Mouse (Mus musculus): ENCODE measurements at regions not wholly inside any gene's neighbourhood (a gene's known extent, or its start where the extent isn't known, plus 50 kb on each side); places are given as distances from the start of the nearest gene placed in this dataset.

DNA sequence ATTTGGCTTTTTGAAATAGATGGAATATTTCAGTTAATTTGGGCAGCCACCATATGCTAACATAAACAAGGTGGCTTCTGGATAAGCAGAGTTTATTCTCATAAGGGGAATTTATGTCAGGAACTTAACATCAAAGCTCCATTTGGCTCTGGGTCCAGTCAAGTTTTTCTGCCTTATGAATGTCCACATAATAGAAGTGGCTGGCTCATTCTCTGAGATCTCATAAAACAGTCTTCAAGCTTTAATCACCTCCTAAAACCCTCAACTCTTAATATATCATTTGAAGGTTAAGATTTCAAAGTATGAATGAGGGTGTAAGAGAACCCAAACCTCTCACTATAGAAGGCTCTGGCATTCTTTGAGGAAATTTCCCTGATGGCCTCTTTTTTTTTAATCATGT, 1361.0 kb downstream of the Efna5 start:
- Histone ChIP-seq H3K4me2 (ENCODE audit: low read depth, low read length) (no peak overlapping the region), H3K9ac (ENCODE audit: low read depth, low read length) (no peak overlapping the region), H3K4me3 (ENCODE audit: low read depth, low read length) (no peak overlapping the region), H3K27me3 (ENCODE audit: control insufficient read depth, insufficient read depth, low read depth, low read length) (no peaks in the 10 kb centered on the region), H3K36me3 (ENCODE audit: control insufficient read depth, insufficient read depth) (no peaks in the 10 kb centered on the region), H3K27ac (ENCODE audit: low read length) (no peak overlapping the region), H3K9me3 (replicated peaks; ENCODE audit: control insufficient read depth, low read length) (no peaks in the 10 kb centered on the region), H3K4me1 (ENCODE audit: control insufficient read depth, low read depth, low read length) (no peaks in the 10 kb centered on the region)
- ATAC-seq (ENCODE audit: low read depth), result no peak

DNA sequence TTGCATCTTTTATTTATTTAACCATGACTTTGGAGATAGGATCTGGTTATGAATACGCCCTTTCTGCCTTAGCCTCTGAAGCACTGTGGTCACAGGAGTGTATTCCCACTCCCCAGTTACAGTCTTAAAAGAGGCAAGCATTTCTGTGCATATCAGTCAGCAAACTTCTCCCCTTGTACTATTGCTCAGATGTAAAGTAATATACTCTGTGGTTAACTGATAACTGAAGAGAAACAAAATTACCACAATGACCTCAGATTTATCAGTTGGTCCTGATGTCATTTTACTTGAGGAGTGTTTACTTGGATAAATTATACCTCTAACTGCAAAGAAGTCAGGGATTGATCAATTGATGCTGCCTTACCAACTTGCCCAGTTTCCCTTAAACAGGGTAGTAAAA, 1366.1 kb downstream of the Efna5 start:
- Histone ChIP-seq H3K9me3 (replicated peaks; ENCODE audit: control insufficient read depth, low read length) (no peaks in the 10 kb centered on the region), H3K27me3 (ENCODE audit: control insufficient read depth, insufficient read depth, low read depth, low read length) (no peaks in the 10 kb centered on the region), H3K36me3 (ENCODE audit: control insufficient read depth, insufficient read depth) (no peaks in the 10 kb centered on the region), H3K27ac (ENCODE audit: low read length) (no peak overlapping the region), H3K4me3 (ENCODE audit: low read depth, low read length) (no peak overlapping the region), H3K9ac (ENCODE audit: low read depth, low read length) (no peak overlapping the region), H3K4me1 (ENCODE audit: control insufficient read depth, low read depth, low read length) (no peaks in the 10 kb centered on the region), H3K4me2 (ENCODE audit: low read depth, low read length) (no peak overlapping the region)
- no peak for ATAC-seq (ENCODE audit: low read depth)
- WGBS (ENCODE audit: insufficient replicate concordance), result 46% methylated on average over 1 of the region's 1 CpGs

DNA sequence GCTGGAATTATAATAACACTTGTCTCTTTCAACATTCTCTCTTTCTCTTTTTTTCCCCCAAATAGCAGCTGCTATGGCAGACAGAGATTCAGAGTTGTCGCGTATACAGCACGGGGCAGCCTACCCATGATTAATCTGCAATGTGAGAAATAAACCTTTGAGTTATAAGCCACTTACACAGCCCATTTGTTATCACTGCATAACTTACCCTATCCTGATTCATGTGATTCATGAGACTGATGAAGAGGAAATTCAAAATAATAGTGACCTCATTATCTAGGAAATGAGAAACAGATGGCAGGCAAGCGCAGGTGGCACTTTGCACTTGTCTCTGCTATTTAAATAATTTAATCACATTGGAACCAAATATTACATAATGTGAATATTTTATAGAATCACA, 1367.7 kb downstream of the Efna5 start:
- H3K4me2 ChIP-seq (ENCODE audit: low read depth, low read length), result no peak overlapping the region
- H3K4me1 ChIP-seq (ENCODE audit: control insufficient read depth, low read depth, low read length), result no peaks in the 10 kb centered on the region
- no peak overlapping the region for H3K27ac ChIP-seq (ENCODE audit: low read length)
- H3K36me3 ChIP-seq (ENCODE audit: control insufficient read depth, insufficient read depth), result no peaks in the 10 kb centered on the region
- H3K9me3 ChIP-seq (replicated peaks; ENCODE audit: control insufficient read depth, low read length), result no peaks in the 10 kb centered on the region
- WGBS (ENCODE audit: insufficient replicate concordance), result 66% methylated on average over 4 of the region's 4 CpGs
- H3K27me3 ChIP-seq (ENCODE audit: control insufficient read depth, insufficient read depth, low read depth, low read length), result no peaks in the 10 kb centered on the region
- no peak for ATAC-seq (ENCODE audit: low read depth)
- no peak overlapping the region for H3K9ac ChIP-seq (ENCODE audit: low read depth, low read length)
- H3K4me3 ChIP-seq (ENCODE audit: low read depth, low read length), result no peak overlapping the region

DNA sequence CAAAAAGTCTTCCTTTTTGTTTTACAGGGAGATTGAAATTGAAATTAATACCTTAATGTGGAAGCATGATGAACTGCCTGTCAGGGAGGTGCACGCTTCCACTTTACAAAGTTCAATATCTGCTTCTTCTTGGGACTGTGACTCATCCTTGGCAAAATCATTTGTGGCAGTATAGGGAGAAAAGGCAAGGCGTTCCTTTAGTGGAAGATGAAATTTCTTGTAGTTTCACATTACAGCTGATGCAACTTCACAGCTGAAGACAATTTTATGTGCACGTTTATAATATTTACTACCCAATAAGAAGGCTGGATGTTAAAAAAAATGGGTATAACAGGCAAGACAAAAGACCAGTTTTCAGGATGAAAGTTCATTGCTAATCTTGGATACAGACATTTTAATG, 1385.9 kb downstream of the Efna5 start:
- Histone ChIP-seq H3K4me1 (ENCODE audit: control insufficient read depth, low read depth, low read length) (no peaks in the 10 kb centered on the region), H3K4me3 (ENCODE audit: low read depth, low read length) (no peak overlapping the region), H3K9me3 (replicated peaks; ENCODE audit: control insufficient read depth, low read length) (no peaks in the 10 kb centered on the region), H3K36me3 (ENCODE audit: control insufficient read depth, insufficient read depth) (no peaks in the 10 kb centered on the region), H3K4me2 (ENCODE audit: low read depth, low read length) (no peak overlapping the region), H3K9ac (ENCODE audit: low read depth, low read length) (no peak overlapping the region), H3K27me3 (ENCODE audit: control insufficient read depth, insufficient read depth, low read depth, low read length) (no peaks in the 10 kb centered on the region), H3K27ac (ENCODE audit: low read length) (no peak overlapping the region)
- 48% methylated on average over 3 of the region's 3 CpGs for WGBS (ENCODE audit: insufficient replicate concordance)
- no peak for ATAC-seq (ENCODE audit: low read depth)

DNA sequence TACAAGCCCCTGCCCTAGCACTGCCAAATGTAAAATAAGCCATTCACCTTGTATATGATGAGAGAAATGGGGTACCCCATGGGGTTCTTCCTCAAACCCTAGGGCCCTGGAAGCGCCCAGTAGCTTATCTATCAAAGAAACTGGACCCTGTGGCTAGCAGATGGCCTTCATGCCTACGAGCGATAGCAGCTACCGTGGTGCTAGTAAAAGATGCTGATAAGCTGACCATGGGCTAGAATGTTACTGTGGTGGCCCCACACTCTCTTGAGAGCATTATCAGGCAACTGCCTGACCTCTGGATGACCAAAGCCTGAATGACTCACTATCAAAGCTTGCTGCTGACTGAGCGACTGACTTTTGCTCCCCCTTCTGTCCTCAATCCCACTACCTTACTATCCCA, 1403.7 kb downstream of the Efna5 start:
- Histone ChIP-seq H3K4me3 (ENCODE audit: low read depth, low read length) (no peak overlapping the region), H3K4me2 (ENCODE audit: low read depth, low read length) (no peak overlapping the region), H3K9ac (ENCODE audit: low read depth, low read length) (no peak overlapping the region), H3K9me3 (replicated peaks; ENCODE audit: control insufficient read depth, low read length) (peaks cover 2% of the 10 kb centered on the region; the same call in 1 of the 2 replicates), H3K27me3 (ENCODE audit: control insufficient read depth, insufficient read depth, low read depth, low read length) (no peaks in the 10 kb centered on the region), H3K36me3 (ENCODE audit: control insufficient read depth, insufficient read depth) (no peaks in the 10 kb centered on the region), H3K4me1 (ENCODE audit: control insufficient read depth, low read depth, low read length) (no peaks in the 10 kb centered on the region), H3K27ac (ENCODE audit: low read length) (no peak overlapping the region)
- ATAC-seq (ENCODE audit: low read depth), result no peak
- 63% methylated on average over 5 of the region's 5 CpGs for WGBS (ENCODE audit: insufficient replicate concordance)

DNA sequence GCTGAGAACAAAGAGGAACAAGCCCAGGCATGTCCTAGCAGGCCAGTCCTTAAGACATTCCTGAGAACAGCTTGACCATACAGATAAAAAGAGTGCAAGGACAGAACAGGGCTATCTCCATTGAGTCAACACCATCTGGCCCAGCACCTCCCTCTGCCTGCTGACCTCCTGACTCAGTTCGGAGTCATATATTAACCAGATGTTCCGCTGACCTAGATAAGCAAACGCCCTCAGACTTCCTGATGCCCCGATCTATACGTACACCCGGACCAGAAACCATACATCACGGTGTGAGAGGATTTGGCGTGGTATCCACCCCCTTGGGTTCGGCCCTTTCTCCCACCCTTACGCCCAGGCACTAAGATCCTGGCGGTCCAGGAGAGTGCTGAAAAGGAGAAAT, 1406.7 kb downstream of the Efna5 start:
- Histone ChIP-seq H3K4me3 (ENCODE audit: low read depth, low read length) (no peak overlapping the region), H3K4me1 (ENCODE audit: control insufficient read depth, low read depth, low read length) (no peaks in the 10 kb centered on the region), H3K36me3 (ENCODE audit: control insufficient read depth, insufficient read depth) (no peaks in the 10 kb centered on the region), H3K27ac (ENCODE audit: low read length) (no peak overlapping the region), H3K4me2 (ENCODE audit: low read depth, low read length) (no peak overlapping the region), H3K9me3 (replicated peaks; ENCODE audit: control insufficient read depth, low read length) (no peaks in the 10 kb centered on the region), H3K27me3 (ENCODE audit: control insufficient read depth, insufficient read depth, low read depth, low read length) (no peaks in the 10 kb centered on the region), H3K9ac (ENCODE audit: low read depth, low read length) (no peak overlapping the region)
- WGBS (ENCODE audit: insufficient replicate concordance), result 59% methylated on average over 11 of the region's 11 CpGs
- ATAC-seq (ENCODE audit: low read depth), result peak; percentile 86

DNA sequence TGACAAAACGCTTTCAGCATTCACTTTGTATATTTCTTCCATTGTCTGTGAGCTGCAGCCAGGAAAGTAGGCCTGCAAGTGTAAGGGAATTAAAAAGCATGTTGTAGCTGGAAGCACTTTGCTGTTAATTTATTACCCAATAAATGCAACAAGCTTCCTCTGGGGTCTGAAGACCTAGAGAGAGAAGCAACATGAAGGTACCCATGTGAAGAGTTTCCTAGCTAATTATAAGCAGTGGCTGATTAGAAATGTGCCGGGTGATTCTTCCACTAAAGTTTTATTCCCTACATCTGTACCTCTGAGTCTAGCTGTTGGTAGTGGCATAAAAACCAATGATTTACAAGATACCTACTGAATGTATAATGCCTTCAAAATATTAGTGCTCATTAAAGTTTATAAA, 1428.2 kb downstream of the Efna5 start:
- Histone ChIP-seq H3K4me1 (ENCODE audit: control insufficient read depth, low read depth, low read length) (no peaks in the 10 kb centered on the region), H3K27me3 (ENCODE audit: control insufficient read depth, insufficient read depth, low read depth, low read length) (no peaks in the 10 kb centered on the region), H3K9ac (ENCODE audit: low read depth, low read length) (no peak overlapping the region), H3K36me3 (ENCODE audit: control insufficient read depth, insufficient read depth) (no peaks in the 10 kb centered on the region), H3K4me2 (ENCODE audit: low read depth, low read length) (no peak overlapping the region), H3K9me3 (replicated peaks; ENCODE audit: control insufficient read depth, low read length) (no peaks in the 10 kb centered on the region), H3K27ac (ENCODE audit: low read length) (no peak overlapping the region), H3K4me3 (ENCODE audit: low read depth, low read length) (no peak overlapping the region)
- no peak for ATAC-seq (ENCODE audit: low read depth)
- 49% methylated on average over 2 of the region's 2 CpGs for WGBS (ENCODE audit: insufficient replicate concordance)

DNA sequence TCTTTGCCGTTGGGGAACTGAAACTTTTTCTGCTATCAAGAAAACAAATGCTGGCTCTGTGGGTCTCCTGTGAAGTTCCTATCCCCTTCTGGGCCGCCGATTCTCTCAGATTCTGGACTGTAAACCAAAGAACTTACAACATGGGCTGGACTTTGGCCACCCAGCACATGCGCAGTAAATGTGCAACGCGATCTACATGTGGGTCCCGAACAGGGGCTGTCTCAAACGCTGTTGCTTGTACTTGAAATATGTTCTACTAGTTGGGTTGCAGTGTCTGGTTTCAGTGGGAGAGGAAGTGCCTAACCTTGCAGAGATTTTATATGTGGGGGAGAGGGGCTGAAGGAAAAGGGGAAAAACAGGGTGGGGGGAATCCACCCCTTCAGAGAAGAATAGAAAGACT, 1454.3 kb downstream of the Efna5 start:
- Histone ChIP-seq H3K4me3 (ENCODE audit: low read depth, low read length) (no peak overlapping the region), H3K36me3 (ENCODE audit: control insufficient read depth, insufficient read depth) (no peaks in the 10 kb centered on the region), H3K9me3 (replicated peaks; ENCODE audit: control insufficient read depth, low read length) (no peaks in the 10 kb centered on the region), H3K4me2 (ENCODE audit: low read depth, low read length) (no peak overlapping the region), H3K4me1 (ENCODE audit: control insufficient read depth, low read depth, low read length) (no peaks in the 10 kb centered on the region), H3K9ac (ENCODE audit: low read depth, low read length) (no peak overlapping the region), H3K27ac (ENCODE audit: low read length) (no peak overlapping the region), H3K27me3 (ENCODE audit: control insufficient read depth, insufficient read depth, low read depth, low read length) (no peaks in the 10 kb centered on the region)
- 71% methylated on average over 8 of the region's 8 CpGs for WGBS (ENCODE audit: insufficient replicate concordance)
- no peak for ATAC-seq (ENCODE audit: low read depth)
